Mouse (Mus musculus): ENCODE measurements around the gene Taf5.

Gene Taf5

DNA sequence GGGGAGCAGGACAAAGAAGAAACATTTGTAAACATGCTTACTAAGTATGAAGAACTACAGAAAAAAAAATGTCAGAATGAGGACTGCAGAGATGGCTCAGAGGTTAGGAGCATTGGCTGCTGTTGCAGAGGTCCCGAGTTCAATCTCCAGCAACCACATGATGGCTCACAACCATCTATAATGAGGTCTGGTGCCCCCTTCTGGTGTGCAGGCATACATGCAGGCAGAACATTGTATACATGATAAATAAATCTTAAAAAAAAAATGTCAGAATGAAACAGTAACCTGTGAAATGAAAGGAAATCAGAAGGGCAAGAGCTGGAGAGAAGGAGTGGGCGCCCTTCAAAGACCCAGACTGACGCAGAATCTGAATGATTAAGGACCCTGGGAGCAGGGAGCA, 1.7 kb upstream of the Taf5 start:
- no peak for DNase-seq (ENCODE audit: low read depth, low spot score)

DNA sequence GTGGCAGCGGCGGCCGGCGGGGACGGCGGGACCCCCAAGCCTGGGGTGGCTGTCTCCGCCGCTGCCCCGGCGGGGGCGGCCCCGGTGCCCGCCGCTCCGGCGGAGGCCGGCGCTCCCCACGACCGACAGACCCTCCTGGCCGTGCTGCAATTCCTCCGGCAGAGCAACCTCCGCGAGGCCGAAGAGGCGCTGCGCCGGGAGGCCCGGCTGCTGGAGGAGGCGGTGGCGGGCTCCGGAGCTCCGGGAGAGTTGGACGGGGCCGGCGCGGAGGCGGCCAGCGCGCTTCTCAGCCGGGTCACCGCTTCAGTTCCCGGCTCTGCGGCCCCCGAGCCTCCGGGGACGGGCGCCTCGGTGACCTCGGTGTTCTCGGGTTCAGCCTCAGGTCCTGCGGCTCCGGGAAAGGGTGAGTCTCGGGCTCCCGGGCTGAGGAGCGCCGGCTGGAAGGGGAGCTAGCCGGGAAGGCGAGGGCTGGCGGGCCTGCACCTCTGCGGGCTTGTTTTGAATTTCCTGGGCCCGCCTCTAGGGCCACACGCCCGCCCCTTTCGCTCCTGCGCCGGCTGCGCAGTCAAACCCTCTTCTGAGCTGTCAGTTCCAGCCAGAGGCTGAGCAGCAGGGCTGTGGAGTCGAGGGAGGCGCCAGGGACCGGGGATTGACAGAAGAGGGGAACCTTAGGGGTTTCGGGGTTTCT, 522 bp downstream of the Taf5 start:
- DNase-seq (ENCODE audit: low read depth, low spot score) = peak; percentile 92

DNA sequence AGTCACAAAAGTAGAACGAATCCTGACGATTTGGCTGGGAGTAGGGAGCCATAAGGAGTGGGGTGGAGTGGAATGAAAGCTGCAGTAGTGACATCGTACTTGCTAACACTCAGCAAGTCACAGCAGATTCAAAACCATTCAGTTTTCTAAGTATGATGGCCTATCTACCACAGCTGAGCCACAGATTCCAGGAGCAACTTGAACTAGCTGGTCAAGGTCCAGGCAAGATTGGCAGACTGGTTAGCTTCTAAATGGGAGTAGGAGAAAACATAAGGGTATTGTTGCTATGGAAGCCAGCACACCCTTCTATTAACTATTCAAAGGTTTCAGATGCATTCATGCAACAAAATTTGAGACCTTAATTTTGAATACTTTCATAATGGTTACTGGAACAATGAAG, 20.7 kb downstream of the Taf5 start:
- no peak for DNase-seq (ENCODE audit: low read depth, low spot score)

DNA sequence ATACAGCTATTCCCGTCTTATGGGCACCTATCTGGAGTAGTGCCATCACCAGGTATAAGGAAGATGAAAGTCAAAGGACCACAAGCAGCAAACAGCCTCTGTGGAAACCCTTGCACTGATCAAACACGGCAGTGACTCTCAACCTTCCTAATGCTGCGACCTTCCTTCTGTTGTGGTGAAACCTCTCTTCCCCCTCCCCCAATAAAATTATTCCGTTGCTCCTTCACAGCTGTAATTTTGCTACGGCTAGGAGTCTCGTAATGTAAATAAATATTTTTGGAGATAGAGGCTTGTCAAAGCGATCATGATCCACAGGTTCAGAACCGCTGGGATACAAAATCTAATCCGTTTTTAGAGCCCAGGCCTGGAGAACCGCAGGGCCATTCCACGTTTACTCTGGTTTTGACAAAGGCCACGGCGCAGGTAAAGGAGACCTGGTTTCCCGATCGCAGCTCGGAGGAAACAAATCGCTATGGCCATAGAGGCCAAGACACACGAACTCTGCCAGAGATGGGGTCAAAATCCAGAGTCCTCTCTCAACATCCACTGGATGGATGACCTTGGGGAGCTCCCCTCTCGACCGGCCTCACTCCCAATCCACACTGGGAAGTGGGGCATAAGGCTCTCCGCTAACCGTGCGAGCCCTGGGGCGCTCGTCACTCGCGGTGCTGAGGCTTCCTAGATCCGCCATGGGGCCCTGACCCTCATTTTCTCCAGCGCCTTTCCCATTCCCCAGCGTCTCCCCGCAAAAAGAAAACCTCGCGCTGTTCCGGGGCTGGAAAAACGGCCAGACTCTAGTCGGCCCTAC, 22.4 kb downstream of the Taf5 start:
- DNase-seq (ENCODE audit: low read depth, low spot score) = peak; percentile 58

DNA sequence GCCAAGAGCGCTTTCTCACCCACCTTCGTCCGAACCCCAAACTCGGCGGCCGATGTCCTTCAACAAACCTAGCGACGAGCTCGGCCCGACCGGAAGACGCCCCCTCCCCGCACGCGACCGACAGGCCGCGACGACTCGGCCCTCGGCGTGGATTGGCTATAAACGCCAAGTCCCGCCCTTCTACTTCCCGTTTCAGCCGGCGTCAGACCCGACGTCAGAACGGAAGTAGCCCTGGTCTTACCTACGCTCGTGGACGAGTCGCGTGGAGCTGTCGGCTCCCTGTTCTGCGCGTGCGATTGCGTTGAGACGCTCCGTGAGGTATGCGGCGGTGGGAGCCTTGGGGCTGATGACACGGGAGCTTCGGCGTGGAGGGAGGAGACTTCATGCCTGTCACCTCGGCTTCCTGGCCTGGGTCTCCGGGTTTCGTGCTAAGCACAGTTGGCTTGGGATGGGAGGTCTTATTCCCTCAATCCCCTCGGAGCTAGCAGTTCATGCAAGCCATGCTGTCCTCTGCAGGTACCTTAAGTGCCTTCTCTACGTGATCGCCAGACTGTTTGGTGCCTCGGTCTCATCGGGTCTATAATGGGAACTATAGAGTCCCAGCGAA, 23.1 kb downstream of the Taf5 start, which contains the start of the genes Usmg5 and Pdcd11:
Gene Usmg5, minus strand, starts transcription at position 98 of the 607 bp plus-strand sequence.
Gene Pdcd11, plus strand, starts transcription at position 219 of the 607 bp plus-strand sequence.
- peak; percentile 97 for DNase-seq (ENCODE audit: low read depth, low spot score)

DNA sequence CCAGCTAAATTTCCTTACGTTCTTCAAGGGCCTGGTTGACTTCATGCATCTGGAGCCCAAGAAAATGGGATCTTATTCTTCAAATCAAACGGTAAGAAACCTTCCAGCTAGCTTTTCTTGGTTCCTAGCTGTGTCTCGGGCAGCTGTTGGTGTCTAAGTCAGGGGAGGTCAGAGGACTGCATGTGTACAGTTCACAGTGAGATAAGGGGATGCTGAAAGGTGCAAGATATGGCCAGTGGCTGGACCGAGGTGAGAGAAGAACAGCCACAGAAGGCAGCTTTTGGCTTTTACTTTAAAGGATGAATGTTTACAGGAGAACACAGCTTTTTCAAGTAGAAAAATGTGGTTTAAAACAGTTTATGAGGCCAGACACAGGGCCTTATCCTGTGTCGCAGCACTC, 33.5 kb downstream of the Taf5 start:
- DNase-seq (ENCODE audit: low read depth, low spot score) = no peak

DNA sequence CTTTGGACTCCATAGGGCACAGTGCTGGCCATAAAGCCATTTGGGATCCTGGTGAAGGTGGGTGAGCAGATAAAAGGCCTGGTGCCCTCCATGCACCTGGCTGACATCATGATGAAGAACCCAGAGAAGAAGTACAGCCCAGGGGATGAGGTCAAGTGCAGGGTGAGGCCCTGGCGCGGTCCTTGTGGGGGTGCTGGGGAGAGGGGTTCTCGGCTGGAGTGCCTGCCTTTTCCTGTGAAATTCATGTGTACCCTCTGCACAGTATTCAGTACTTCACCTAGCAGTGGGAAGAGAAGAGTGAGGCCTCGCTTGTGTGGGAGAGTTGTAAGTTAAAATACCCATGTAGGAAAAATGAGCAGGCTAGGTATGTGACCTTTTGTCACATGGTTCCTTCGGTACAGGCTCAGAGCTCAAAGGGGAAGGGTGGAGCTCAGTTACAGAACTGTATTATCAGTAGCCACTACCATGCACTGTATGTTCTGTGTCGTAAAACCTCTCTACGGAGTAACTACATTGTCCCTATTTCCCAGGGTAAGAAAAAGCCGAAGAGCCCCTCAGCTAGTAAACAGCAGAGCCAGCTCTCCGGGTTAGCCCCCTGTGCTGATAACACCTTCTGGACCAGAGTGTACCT, 37.2 kb downstream of the Taf5 start:
- no peak for DNase-seq (ENCODE audit: low read depth, low spot score)

DNA sequence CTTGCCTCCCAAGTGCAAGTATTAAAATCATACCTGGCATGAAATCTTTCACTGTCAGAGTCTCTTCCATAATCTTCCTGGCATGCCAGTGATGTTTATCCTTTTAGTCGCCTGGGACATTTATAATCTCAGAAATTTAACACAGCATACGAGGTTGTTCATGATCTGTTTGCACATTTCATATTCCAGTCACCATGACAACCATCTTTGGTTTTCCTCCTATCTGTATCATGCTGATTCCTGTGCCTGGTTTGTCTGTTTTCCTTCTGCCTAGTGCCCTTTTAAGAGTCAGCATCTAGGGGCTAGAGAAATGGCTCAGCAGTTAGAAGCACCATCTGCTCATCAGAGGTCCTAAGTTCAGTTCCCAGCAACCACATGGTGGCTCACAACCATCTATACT, 51.1 kb downstream of the Taf5 start:
- no peak for DNase-seq (ENCODE audit: low read depth, low spot score)

DNA sequence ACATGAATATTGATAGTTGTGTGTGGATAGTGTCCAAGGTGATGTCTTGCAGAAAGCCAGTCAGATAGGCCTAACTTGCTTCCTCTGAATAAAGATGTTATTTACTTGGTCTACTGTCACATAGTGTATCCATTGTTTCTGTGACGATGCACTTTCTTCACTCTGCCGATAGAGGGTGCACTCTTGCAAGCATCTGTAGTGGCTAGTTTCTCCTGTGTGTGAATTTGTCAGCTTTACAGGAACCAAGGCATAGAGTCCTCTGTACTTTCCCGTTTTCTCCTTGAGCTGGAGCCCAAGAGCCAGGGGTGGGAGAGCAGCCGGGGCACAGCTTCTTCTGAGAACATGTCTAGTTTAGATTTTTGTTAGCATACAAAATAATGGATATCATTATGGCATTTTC, 53.5 kb downstream of the Taf5 start:
- DNase-seq (ENCODE audit: low read depth, low spot score) = peak; percentile 43

DNA sequence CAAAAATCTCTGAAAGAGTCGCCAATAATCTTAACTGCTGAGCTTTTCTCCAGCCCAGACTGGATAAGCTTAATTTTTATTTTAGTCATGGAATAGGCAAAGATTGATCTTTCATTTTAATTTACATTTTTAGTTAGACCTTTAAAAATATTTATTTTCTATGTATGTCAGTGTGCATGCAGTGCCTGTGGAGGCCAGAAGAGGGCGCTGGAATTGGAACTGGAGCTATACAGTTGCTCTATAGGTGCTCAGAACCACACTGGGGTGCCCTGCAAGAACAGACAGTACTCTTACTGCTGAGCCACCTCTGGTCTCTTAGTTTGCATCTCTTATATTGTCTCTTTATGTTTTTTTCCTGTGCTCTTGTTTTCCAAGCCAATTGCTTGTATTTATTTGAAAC, 55.3 kb downstream of the Taf5 start:
- peak; percentile 57 for DNase-seq (ENCODE audit: low read depth, low spot score)

DNA sequence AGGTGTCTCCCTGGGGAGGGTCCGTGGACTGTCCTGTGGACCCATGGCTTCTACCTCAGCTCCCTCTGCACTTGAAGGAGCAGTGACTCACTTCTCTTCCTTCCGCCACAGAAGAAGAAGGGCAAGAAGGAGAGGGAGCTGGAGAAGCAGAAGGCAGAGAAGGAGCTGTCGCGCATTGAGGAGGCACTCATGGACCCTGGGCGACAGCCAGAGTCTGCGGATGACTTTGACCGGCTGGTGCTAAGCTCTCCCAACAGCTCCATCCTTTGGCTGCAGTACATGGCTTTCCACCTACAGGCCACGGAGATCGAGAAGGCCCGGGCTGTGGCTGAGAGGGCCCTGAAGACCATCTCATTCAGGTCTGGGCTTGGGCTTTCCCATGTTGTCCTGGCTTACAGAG, 60.6 kb downstream of the Taf5 start:
- DNase-seq (ENCODE audit: low read depth, low spot score) = no peak

DNA sequence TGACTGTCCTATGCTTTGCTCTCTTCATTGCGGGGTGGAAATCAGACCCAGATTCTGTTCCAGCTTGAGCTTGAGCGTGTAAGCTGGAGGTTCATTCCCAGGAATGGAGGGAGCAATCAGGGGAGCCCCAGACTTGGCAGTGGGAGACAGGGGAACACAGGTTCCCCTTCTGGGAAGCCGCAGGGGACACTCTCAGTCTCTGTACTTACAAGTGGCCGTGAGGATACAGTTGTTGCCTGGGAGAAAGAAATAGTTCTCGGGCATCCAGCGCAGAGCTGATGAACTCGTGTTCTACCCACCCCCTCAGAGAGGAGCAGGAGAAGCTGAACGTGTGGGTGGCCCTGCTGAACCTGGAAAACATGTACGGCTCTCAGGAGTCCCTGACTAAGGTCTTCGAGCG, 61.3 kb downstream of the Taf5 start:
- DNase-seq (ENCODE audit: low read depth, low spot score) = no peak

DNA sequence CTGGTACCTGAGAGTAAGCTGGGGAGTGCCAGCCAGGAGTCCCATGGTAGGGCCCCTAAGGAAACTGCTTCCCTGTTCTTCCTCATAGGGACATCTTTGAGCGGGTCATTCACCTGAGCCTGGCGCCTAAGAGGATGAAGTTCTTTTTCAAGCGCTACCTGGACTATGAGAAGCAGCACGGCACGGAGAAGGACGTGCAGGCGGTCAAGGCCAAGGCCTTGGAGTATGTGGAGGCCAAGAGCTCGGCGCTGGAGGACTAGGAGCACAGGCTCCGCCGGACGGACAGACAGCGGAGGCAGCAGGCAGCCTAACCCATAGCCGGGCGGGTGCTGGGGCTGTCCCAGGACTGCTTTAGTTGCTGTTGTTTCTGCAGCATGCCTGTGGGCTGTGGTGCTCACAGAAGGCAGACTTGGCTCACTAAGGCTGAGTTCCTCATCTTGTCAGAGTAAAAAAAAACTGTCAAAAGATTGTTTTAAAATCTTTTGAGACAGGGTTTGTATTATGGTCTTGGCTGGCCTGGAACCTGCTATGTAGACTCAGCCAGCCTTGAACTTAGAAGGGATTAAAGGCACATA, 63.1 kb downstream of the Taf5 start:
- DNase-seq (ENCODE audit: low read depth, low spot score) = no peak

All from CD4-positive helper T cell, adult 2 months (primary cell).